Mouse (Mus musculus) brain, adult 2 months (tissue): ENCODE data around the gene Gamt.

Experiments
- DNase-seq: peaks from one replicate; pipeline ENCODE4 v3.0.0; 2011; ENCODE audit warnings: low read depth, low spot score

Gene Gamt

GRCm38 (mm10) chr10:80260642-80261584, at the start of gene Gamt, which contains the start of gene Dazap1:
Gene Gamt, minus strand, starts transcription at chr10:80261012.
Gene Dazap1, plus strand, starts transcription at chr10:80261486.
- DNase-seq = peak; percentile 97

- no peak for DNase-seq
Observed at GRCm38 (mm10) chr10:80304862-80305261, 44.0 kb upstream of the Gamt start.

- no peak for DNase-seq
Observed at GRCm38 (mm10) chr10:80304458-80304857, 43.6 kb upstream of the Gamt start.

- DNase-seq = peak; percentile 78
Observed at GRCm38 (mm10) chr10:80302471-80302881, 41.7 kb upstream of the Gamt start.

- no peak for DNase-seq
Observed at GRCm38 (mm10) chr10:80302082-80302355, 41.2 kb upstream of the Gamt start.

GRCm38 (mm10) chr10:80301256-80302081, 40.7 kb upstream of the Gamt start:
- no peak for DNase-seq

- peak; percentile 79 for DNase-seq
Observed at GRCm38 (mm10) chr10:80300672-80301181, 39.9 kb upstream of the Gamt start.

GRCm38 (mm10) chr10:80299824-80300223, 39.0 kb upstream of the Gamt start:
- no peak for DNase-seq

- peak; percentile 55 for DNase-seq
Observed at GRCm38 (mm10) chr10:80299301-80299700, 38.5 kb upstream of the Gamt start.

- DNase-seq = peak; percentile 98
Observed at GRCm38 (mm10) chr10:80298571-80299281, 37.9 kb upstream of the Gamt start.

- no peak for DNase-seq
Observed at GRCm38 (mm10) chr10:80297526-80298133, 36.8 kb upstream of the Gamt start.

GRCm38 (mm10) chr10:80296824-80297223, 36.0 kb upstream of the Gamt start:
- no peak for DNase-seq

GRCm38 (mm10) chr10:80295618-80296425, 35.0 kb upstream of the Gamt start, which contains the start of gene Apc2:
Gene Apc2, plus strand, starts transcription at chr10:80295977.
- DNase-seq = peak; percentile 89

- no peak for DNase-seq
Observed at GRCm38 (mm10) chr10:80294788-80295303, 34.0 kb upstream of the Gamt start.

GRCm38 (mm10) chr10:80294311-80294710, 33.5 kb upstream of the Gamt start:
- DNase-seq = no peak

GRCm38 (mm10) chr10:80293325-80293724, 32.5 kb upstream of the Gamt start:
- no peak for DNase-seq

GRCm38 (mm10) chr10:80292251-80293146, 31.7 kb upstream of the Gamt start, which contains the start of gene Rps15:
Gene Rps15, plus strand, starts transcription at chr10:80292453.
- DNase-seq = peak; percentile 98

GRCm38 (mm10) chr10:80288657-80289056, 27.8 kb upstream of the Gamt start:
- DNase-seq = no peak

- no peak for DNase-seq
Observed at GRCm38 (mm10) chr10:80288097-80288496, 27.3 kb upstream of the Gamt start.
